Mouse (Mus musculus): ENCODE data around the gene Rb1. TPM values are rescaled to one million over a fixed set of nuclear protein-coding genes. Genes with fewer than 3 reads are reported as not detected.

The Rb1 gene
- polyA plus RNA-seq, 1 experiment from 2014 or later, result 18.4 TPM

DNA sequence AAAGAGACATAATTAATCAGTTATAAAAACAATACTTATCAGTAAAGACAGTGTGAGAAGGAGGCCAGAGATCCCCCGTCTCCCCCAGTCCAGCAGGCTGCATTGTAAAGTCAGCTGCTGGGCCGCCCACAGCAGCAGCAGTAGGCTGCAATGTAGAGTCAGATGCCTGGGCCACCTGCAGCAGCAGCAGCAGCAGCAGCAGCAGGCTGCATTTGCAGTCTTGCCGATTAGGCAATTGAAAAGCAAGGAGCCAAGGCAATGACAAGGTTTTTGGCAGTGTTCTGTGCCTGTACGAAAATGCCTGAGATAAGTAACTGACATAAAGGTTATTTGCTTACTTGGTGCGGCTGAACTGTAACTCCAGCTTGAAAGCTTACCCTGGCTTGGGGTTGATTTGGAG, 149.4 kb downstream of the Rb1 start:
- 87% methylated on average over 5 of the region's 5 CpGs for WGBS
- no peak for ATAC-seq
- peaks cover 5% of the 10 kb centered on the region; the same call in 1 of the 2 replicates for H3K4me1 ChIP-seq (replicated peaks)
- no peaks in the 10 kb centered on the region for H3K9me3 ChIP-seq
- no peak overlapping the region for H3K4me2 ChIP-seq (replicated peaks)
- H3K36me3 ChIP-seq, result peaks cover 19% of the 10 kb centered on the region
- no peaks in the 10 kb centered on the region for H3K27me3 ChIP-seq (replicated peaks)
- H3K27ac ChIP-seq, result no peak overlapping the region
- H3K4me3 ChIP-seq (replicated peaks), result no peak overlapping the region
- no peak overlapping the region for H3K9ac ChIP-seq

DNA sequence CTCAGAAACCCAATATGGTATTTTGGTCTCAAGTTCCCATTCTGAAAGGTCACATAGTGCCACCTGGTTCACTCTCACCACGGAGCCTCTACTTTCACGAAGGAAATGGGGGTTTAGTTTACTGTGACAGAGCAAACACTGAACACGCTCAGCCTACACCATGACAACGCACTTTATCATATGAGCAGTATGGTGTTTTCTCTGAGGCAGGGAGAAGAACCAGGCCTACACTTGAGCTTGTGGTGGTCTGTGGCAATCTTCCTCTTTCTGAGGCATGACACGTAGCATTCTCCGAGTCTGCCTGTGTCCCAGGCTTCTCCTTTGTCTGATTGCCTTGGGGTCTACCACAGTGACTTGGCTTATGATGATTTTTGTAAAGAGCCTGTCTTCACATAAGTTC, 149.8 kb downstream of the Rb1 start:
- Histone ChIP-seq H3K4me2 (replicated peaks) (no peak overlapping the region), H3K9me3 (no peaks in the 10 kb centered on the region), H3K4me1 (replicated peaks) (peaks cover 5% of the 10 kb centered on the region; the same call in 1 of the 2 replicates), H3K27me3 (replicated peaks) (no peaks in the 10 kb centered on the region), H3K27ac (no peak overlapping the region), H3K4me3 (replicated peaks) (no peak overlapping the region), H3K36me3 (peaks cover 19% of the 10 kb centered on the region), H3K9ac (no peak overlapping the region)
- 81% methylated on average over 6 of the region's 6 CpGs for WGBS
- ATAC-seq, result no peak; the same call in 1 of the 2 replicates

DNA sequence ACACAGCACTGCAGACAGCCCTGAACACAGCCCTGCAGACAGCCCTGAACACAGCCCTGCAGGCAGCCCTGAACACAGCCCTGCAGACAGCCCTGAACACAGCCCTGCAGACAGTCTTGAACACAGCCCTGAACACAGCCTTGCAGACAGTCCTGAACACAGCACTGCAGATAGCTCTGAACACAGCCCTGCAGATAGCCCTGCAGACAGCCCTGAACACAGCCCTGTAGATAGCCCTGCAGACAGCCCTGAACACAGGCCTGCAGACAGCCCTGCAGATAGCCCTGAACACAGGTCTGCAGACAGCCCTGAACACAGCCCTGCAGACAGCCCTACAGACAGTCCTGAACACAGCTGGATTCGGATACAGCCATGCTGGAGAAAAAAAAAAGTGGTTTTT, 150.6 kb downstream of the Rb1 start:
- H3K4me2 ChIP-seq (replicated peaks), result no peak overlapping the region
- H3K4me1 ChIP-seq (replicated peaks), result peaks cover 5% of the 10 kb centered on the region; the same call in 1 of the 2 replicates
- H3K9ac ChIP-seq, result no peak overlapping the region; the same call in 1 of the 2 replicates
- ATAC-seq, result no peak
- WGBS, result 82% methylated on average over 1 of the region's 1 CpGs
- H3K36me3 ChIP-seq, result peaks cover 22% of the 10 kb centered on the region
- no peak overlapping the region for H3K4me3 ChIP-seq (replicated peaks)
- no peak overlapping the region for H3K27ac ChIP-seq
- H3K9me3 ChIP-seq, result no peaks in the 10 kb centered on the region
- no peaks in the 10 kb centered on the region for H3K27me3 ChIP-seq (replicated peaks)

- Histone ChIP-seq H3K27ac (no peak overlapping the region), H3K4me2 (replicated peaks) (no peak overlapping the region), H3K9me3 (no peaks in the 10 kb centered on the region), H3K4me3 (replicated peaks) (no peak overlapping the region), H3K36me3 (peaks cover 19% of the 10 kb centered on the region), H3K9ac (no peak overlapping the region), H3K27me3 (replicated peaks) (no peaks in the 10 kb centered on the region), H3K4me1 (replicated peaks) (peaks cover 5% of the 10 kb centered on the region; the same call in 1 of the 2 replicates)
- ATAC-seq, result no peak
- WGBS, result 71% methylated on average over 7 of the region's 7 CpGs
Observed at GRCm38 (mm10) chr14:73174091-73174995, 151.3 kb downstream of the Rb1 start.

DNA sequence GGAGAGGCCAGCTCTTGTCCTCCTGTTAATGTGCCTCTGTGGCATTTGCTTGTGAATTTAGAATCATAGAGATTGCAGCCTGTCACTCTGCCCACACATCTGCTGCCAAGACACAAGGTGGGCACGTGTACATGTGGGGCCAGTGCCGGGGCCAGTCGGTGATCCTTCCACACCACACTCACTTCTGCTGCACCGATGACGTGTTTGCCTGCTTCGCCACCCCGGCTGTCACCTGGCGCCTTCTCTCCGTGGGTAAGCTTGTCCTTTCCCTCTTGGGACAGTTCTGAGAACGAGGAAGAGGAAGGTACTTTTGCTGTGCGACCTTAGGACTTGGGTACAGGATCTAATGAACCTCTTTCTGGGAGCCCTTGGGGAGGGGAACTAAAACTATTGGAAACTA, 152.0 kb downstream of the Rb1 start:
- Histone ChIP-seq H3K27me3 (replicated peaks) (no peaks in the 10 kb centered on the region), H3K36me3 (peaks cover 19% of the 10 kb centered on the region), H3K4me2 (replicated peaks) (no peak overlapping the region), H3K4me3 (replicated peaks) (no peak overlapping the region), H3K9me3 (no peaks in the 10 kb centered on the region), H3K9ac (no peak overlapping the region), H3K4me1 (replicated peaks) (peaks cover 5% of the 10 kb centered on the region; the same call in 1 of the 2 replicates), H3K27ac (no peak overlapping the region)
- no peak for ATAC-seq
- WGBS, result 91% methylated on average over 11 of the region's 11 CpGs

DNA sequence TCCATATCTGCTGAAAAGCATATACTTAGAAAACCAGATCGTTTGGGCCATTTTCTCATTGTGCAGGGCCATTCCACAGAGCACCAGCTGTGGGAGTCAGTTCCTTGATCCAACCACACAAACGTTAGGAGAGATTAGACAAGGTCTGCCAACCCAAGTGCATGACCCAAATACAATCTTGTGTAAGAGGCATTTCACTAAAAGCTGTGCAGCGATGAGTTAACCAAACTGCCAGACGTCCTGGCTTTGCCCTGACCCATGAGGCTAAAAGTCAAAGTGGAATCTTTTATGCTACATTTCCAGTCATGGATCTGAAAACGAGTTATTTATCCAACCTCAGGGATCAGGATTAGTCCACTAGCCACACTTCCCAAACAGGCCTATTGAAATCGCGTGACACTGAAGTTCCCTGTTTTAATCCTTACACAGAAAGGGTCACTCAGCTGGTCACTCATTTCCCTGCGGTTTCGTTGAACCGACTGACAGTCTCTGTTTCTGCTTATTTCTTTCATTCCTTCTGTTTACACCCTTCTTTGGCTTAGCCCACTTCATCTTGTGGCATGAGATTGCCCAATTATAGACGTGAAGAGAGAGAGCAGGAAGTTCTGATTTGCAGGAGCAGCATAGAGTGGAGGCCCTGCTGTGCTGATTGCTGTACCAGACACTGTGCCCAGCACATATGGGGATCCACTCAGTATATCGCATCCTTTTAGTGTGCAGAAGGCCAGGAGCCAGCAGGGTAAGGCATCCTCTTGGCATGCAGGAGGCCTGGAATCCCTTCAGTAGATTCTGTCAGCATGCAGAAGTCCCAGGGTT, 153.2 kb downstream of the Rb1 start:
- no peak for ATAC-seq
- no peaks in the 10 kb centered on the region for H3K27me3 ChIP-seq (replicated peaks)
- 82% methylated on average over 12 of the region's 12 CpGs for WGBS

GRCm38 (mm10) chr14:73169926-73170844, 155.4 kb downstream of the Rb1 start:
- no peak overlapping the region for H3K9ac ChIP-seq
- no peaks in the 10 kb centered on the region for H3K9me3 ChIP-seq
- WGBS, result 85% methylated on average over 13 of the region's 13 CpGs
- peak; percentile 67; the same call in 1 of the 2 replicates for ATAC-seq
- H3K27ac ChIP-seq, result no peak overlapping the region
- H3K4me1 ChIP-seq (replicated peaks), result peaks cover 5% of the 10 kb centered on the region; the same call in 1 of the 2 replicates
- H3K36me3 ChIP-seq, result peaks cover 15% of the 10 kb centered on the region
- no peak overlapping the region for H3K4me3 ChIP-seq (replicated peaks)
- no peak overlapping the region for H3K4me2 ChIP-seq (replicated peaks)
- H3K27me3 ChIP-seq (replicated peaks), result no peaks in the 10 kb centered on the region

More for the DNA sequence above, 153.2 kb downstream of the Rb1 start:
- Histone ChIP-seq H3K36me3 (peaks cover 18% of the 10 kb centered on the region), H3K9me3 (no peaks in the 10 kb centered on the region), H3K27ac (no peak overlapping the region), H3K4me3 (replicated peaks) (no peak overlapping the region), H3K9ac (no peak overlapping the region), H3K4me2 (replicated peaks) (no peak overlapping the region), H3K4me1 (replicated peaks) (peaks cover 5% of the 10 kb centered on the region; the same call in 1 of the 2 replicates)

- no peak overlapping the region for H3K4me2 ChIP-seq (replicated peaks)
- H3K27ac ChIP-seq, result no peak overlapping the region
- no peaks in the 10 kb centered on the region for H3K9me3 ChIP-seq
- H3K4me3 ChIP-seq (replicated peaks), result no peak overlapping the region
- no peak overlapping the region for H3K9ac ChIP-seq
- peaks cover 16% of the 10 kb centered on the region for H3K36me3 ChIP-seq
- ATAC-seq, result no peak
- H3K4me1 ChIP-seq (replicated peaks), result no peaks in the 10 kb centered on the region
- WGBS, result 91% methylated on average over 6 of the region's 6 CpGs
- H3K27me3 ChIP-seq (replicated peaks), result no peaks in the 10 kb centered on the region
Observed at GRCm38 (mm10) chr14:73168605-73169004, 157.0 kb downstream of the Rb1 start.

- H3K9me3 ChIP-seq, result no peaks in the 10 kb centered on the region
- ATAC-seq, result no peak
- 88% methylated on average over 6 of the region's 6 CpGs for WGBS
- no peak overlapping the region for H3K4me3 ChIP-seq (replicated peaks)
- H3K4me1 ChIP-seq (replicated peaks), result no peaks in the 10 kb centered on the region
- H3K27me3 ChIP-seq (replicated peaks), result no peaks in the 10 kb centered on the region
- peaks cover 27% of the 10 kb centered on the region for H3K36me3 ChIP-seq
- no peak overlapping the region for H3K27ac ChIP-seq
- H3K9ac ChIP-seq, result no peak overlapping the region
- no peak overlapping the region for H3K4me2 ChIP-seq (replicated peaks)
Observed at GRCm38 (mm10) chr14:73165136-73165535, 160.5 kb downstream of the Rb1 start.

GRCm38 (mm10) chr14:73163363-73163998, 162.1 kb downstream of the Rb1 start:
- Histone ChIP-seq H3K27me3 (replicated peaks) (no peaks in the 10 kb centered on the region), H3K36me3 (peaks cover 27% of the 10 kb centered on the region), H3K9ac (no peak overlapping the region), H3K4me3 (replicated peaks) (no peak overlapping the region), H3K27ac (no peak overlapping the region), H3K4me2 (replicated peaks) (no peak overlapping the region), H3K4me1 (replicated peaks) (no peaks in the 10 kb centered on the region), H3K9me3 (no peaks in the 10 kb centered on the region)
- 89% methylated on average over 10 of the region's 10 CpGs for WGBS
- no peak for ATAC-seq

GRCm38 (mm10) chr14:73162192-73162800, 163.3 kb downstream of the Rb1 start:
- Histone ChIP-seq H3K4me3 (replicated peaks) (no peak overlapping the region), H3K36me3 (peaks cover 19% of the 10 kb centered on the region), H3K9ac (no peak overlapping the region), H3K27me3 (replicated peaks) (no peaks in the 10 kb centered on the region), H3K27ac (no peak overlapping the region), H3K9me3 (no peaks in the 10 kb centered on the region), H3K4me2 (replicated peaks) (no peak overlapping the region), H3K4me1 (replicated peaks) (no peaks in the 10 kb centered on the region)
- no peak for ATAC-seq
- 93% methylated on average over 13 of the region's 13 CpGs for WGBS
